Mouse (Mus musculus): ENCODE results near the gene Gm42906. TPM values are rescaled to one million over a fixed set of nuclear protein-coding genes. Genes with fewer than 3 reads are reported as not detected.

The Gm42906 gene
- polyA plus RNA-seq, 1 experiment from 2014 or later = not detected

DNA sequence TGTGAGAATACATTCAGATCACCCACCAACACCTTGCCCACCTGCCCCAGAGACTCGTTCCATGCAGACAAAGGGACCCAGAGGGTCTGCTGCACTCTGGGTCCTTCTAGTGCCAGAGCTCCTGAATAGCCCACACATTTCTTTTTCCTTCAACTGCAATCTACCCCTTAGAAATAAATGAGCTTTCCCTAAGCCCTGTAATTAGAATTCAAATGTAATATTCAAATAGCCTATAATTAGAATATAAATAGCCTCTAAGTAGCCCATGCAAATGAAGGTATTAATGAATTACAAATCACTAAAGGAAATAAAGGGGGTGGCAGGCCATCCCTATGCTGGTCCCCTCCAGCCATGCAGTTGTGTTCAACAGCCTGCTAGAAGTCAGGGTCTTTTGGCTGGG, 18.7 kb downstream of the Gm42906 start:
- no peak overlapping the region for H3K4me3 ChIP-seq (replicated peaks)
- 14% methylated on average over 1 of the region's 1 CpGs for WGBS
- H3K27ac ChIP-seq = peak overlapping the region; percentile 32; the same call in 1 of the 2 replicates
- no peaks in the 10 kb centered on the region for H3K27me3 ChIP-seq (replicated peaks)
- no peak overlapping the region for H3K4me2 ChIP-seq (replicated peaks)
- H3K9me3 ChIP-seq = no peaks in the 10 kb centered on the region
- ATAC-seq = no peak
- H3K4me1 ChIP-seq (replicated peaks) = peaks cover 6% of the 10 kb centered on the region; the same call in 1 of the 2 replicates
- H3K36me3 ChIP-seq = no peaks in the 10 kb centered on the region
- no peak overlapping the region for H3K9ac ChIP-seq

DNA sequence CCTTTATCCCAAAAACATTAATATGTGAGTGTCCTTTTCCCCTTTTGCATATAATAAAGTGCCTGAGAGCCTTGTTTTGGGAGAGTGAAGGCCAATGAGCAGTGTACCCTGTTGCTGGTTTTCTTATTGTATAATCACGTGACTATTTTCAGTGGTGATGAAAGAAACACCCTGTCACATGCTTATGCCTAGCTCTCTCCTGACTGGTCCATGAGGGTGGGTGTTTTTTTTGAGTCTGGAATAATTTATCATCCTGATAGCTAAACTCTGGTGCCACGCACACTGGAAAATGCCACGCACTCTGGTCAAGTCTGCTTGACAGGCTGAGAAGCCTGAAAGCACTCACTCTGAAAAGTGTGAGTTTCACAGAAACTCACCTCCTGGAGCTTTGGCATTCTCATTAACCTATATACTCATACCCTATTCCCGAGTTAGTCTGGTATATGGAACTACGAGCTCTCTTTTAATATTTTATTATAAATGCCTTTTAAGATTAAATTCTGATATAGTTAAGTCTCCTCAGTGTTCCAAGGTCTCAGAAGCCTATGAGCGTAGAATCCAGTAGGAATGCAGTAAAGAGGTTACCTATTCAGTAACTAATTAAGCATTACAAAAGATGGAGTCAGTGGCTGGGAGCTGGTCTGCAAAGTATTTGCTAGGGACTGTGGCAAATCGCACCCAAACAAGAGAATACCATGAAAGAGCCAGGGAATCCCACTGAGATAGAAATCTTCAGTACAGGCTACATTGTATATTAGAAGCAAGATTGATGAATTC, 19.7 kb downstream of the Gm42906 start:
- Histone ChIP-seq H3K36me3 (no peaks in the 10 kb centered on the region), H3K4me1 (replicated peaks) (peaks cover 6% of the 10 kb centered on the region; the same call in 1 of the 2 replicates), H3K9ac (no peak overlapping the region), H3K9me3 (no peaks in the 10 kb centered on the region), H3K4me2 (replicated peaks) (no peak overlapping the region), H3K27ac (no peak overlapping the region), H3K27me3 (replicated peaks) (no peaks in the 10 kb centered on the region), H3K4me3 (replicated peaks) (no peak overlapping the region)
- WGBS = 45% methylated on average over 7 of the region's 7 CpGs
- ATAC-seq = no peak

DNA sequence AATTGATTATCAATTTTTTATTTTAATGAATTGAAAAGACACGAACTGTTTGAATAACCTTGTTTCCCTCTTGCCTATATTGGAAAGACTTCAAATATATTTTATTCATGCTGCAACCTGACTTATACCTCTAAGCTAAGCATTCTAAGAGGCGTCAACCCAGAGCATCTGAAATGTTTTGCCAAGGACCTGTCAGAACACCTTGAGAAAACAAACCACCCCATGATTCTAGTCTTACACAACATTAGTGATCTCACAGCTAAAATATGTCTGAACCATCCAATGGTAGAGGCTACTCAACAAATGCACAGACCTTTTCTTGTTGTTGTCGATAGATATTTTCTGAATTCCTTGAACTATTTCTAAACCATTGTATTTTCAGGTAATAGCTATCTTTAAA, 20.5 kb downstream of the Gm42906 start:
- Histone ChIP-seq H3K9ac (no peak overlapping the region), H3K9me3 (no peaks in the 10 kb centered on the region), H3K36me3 (no peaks in the 10 kb centered on the region), H3K27ac (no peak overlapping the region), H3K4me1 (replicated peaks) (0 out of 2 replicates have a peak, but pooled peaks cover 1% of the 10 kb centered on the region), H3K27me3 (replicated peaks) (no peaks in the 10 kb centered on the region), H3K4me2 (replicated peaks) (no peak overlapping the region), H3K4me3 (replicated peaks) (no peak overlapping the region)
- no peak for ATAC-seq
- WGBS = 89% methylated on average over 3 of the region's 3 CpGs

DNA sequence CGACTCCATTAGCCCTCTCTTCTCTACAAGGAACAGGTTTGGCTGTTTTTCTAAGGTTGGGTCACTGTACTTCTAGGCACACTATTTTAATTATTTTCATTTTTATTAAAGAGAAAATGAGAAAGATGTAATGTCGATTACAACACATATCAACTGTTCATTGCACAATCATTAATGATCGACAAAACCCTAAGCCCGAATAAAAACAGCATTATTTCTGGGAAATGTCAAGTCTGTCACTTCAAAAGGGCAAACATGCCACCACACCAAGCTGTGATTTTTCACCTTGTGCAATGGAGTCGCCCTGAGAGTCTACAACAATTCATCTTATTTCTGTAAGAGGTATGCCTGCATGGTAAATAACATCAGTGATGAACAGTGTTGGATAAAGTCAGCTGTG, 21.7 kb downstream of the Gm42906 start:
- 70% methylated on average over 5 of the region's 5 CpGs for WGBS
- Histone ChIP-seq H3K27ac (no peak overlapping the region), H3K9me3 (no peaks in the 10 kb centered on the region), H3K4me1 (replicated peaks) (no peaks in the 10 kb centered on the region), H3K4me3 (replicated peaks) (no peak overlapping the region), H3K36me3 (no peaks in the 10 kb centered on the region), H3K9ac (no peak overlapping the region), H3K27me3 (replicated peaks) (no peaks in the 10 kb centered on the region), H3K4me2 (replicated peaks) (no peak overlapping the region)
- no peak for ATAC-seq

DNA sequence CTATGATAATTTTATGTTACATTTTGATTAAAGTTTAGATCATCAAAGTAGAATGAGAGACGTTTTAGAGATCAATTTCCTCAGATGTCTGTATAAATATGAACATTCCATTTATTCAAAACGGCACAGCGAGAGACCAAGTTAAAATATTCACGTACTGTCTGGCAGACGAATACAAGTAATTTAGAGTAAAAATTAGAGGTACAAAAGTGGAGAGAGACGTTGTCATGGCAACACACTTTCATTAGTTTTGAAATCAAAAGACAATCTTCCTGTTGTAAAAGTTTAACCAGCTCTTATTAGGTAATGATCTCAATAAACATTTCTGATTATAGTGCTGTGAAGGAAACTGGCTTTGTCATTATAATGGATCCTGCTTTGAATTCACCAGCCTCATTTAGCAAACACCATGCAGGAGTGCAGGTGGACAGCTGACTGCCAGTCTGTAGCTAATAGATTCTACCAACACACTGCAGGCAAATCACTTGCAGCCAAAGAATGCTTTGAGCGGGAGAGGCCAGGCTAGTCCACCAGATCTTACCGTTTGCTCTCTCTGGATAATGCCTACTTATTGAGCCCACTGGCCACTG, 22.6 kb downstream of the Gm42906 start:
- Histone ChIP-seq H3K36me3 (no peaks in the 10 kb centered on the region), H3K9me3 (no peaks in the 10 kb centered on the region), H3K9ac (no peak overlapping the region), H3K4me1 (replicated peaks) (no peaks in the 10 kb centered on the region), H3K27ac (no peak overlapping the region), H3K4me3 (replicated peaks) (no peak overlapping the region), H3K27me3 (replicated peaks) (no peaks in the 10 kb centered on the region), H3K4me2 (replicated peaks) (no peak overlapping the region)
- peak; percentile 34; the same call in 1 of the 2 replicates for ATAC-seq
- WGBS = 63% methylated on average over 8 of the region's 8 CpGs

DNA sequence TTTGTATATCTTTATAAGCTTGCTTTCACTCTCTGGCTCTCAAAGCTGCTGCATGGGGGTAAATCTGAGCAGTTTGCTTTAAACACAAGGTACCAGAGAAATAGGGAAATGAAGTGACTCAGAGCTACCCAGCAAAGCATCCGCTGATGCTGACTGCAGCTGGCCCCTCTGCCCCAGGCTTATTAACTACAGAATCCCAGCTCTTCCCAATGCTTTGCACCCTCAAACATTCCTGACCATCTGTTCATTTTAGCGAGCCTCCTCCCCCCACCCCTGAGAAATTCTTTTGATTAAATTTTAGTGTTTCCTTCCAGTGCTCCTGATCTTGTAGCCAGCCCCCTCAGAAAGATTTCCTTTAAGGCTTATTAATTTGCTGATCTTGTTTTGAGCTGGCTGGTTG, 24.4 kb downstream of the Gm42906 start:
- no peaks in the 10 kb centered on the region for H3K4me1 ChIP-seq (replicated peaks)
- 45% methylated on average over 2 of the region's 2 CpGs for WGBS
- no peak overlapping the region for H3K4me2 ChIP-seq (replicated peaks)
- ATAC-seq = no peak
- no peak overlapping the region for H3K4me3 ChIP-seq (replicated peaks)
- H3K27me3 ChIP-seq (replicated peaks) = no peaks in the 10 kb centered on the region
- H3K9ac ChIP-seq = no peak overlapping the region
- no peaks in the 10 kb centered on the region for H3K9me3 ChIP-seq
- no peak overlapping the region for H3K27ac ChIP-seq
- H3K36me3 ChIP-seq = no peaks in the 10 kb centered on the region

DNA sequence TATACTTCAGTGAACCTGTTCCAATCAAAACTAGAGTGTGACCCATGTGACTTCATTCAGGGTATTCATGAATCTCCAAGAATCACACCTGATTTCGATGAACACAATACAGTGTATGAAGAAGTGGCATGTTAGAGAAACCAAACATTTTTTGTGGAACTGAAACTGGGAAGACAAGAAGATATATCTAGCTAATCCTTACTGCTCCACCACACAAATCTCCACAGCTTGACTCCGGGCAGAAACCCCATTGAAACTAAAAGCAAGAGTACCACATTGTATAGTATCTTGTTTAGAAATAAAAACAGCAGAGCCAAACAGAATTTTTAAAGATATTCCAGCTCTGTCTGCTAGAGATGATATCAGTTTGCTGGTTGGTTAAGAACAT, 27.4 kb downstream of the Gm42906 start:
- Histone ChIP-seq H3K36me3 (no peaks in the 10 kb centered on the region), H3K4me3 (replicated peaks) (no peak overlapping the region), H3K4me1 (replicated peaks) (no peaks in the 10 kb centered on the region), H3K9me3 (no peaks in the 10 kb centered on the region), H3K4me2 (replicated peaks) (no peak overlapping the region), H3K9ac (no peak overlapping the region), H3K27ac (no peak overlapping the region), H3K27me3 (replicated peaks) (no peaks in the 10 kb centered on the region)
- WGBS = 93% methylated on average over 2 of the region's 2 CpGs
- ATAC-seq = no peak

DNA sequence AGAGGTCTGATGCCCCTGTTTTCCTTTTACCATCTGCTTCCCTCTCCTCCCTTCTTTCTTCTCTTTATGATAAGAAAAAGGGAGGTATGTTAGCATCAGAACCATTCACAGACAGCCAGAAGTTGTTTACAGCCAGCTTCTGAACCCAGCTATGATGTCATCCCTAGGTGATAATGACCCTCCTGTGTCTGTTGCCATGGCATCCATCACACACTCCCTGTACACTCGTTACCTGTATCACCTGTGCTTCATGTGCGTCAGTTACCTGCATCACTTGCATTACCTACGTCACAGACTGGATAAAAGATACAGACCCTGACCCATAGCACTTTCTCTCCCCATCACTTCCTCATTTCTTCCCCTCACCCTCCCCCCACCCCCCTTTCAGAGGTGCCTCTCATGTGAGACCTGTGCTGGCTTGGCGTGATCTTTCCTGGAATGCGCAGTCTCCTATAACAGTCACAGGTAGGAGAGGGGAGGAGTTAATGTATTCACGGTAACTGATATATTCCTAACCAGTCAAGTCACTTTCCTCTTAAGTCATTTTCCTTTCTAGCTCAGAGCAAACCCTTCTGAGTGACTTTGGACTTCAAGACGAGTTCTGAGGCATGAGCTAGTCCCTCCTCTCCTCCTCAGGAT, 27.9 kb downstream of the Gm42906 start:
- Histone ChIP-seq H3K9me3 (no peaks in the 10 kb centered on the region), H3K4me3 (replicated peaks) (no peak overlapping the region), H3K4me2 (replicated peaks) (no peak overlapping the region), H3K9ac (no peak overlapping the region), H3K27me3 (replicated peaks) (no peaks in the 10 kb centered on the region), H3K36me3 (no peaks in the 10 kb centered on the region), H3K4me1 (replicated peaks) (no peaks in the 10 kb centered on the region), H3K27ac (no peak overlapping the region)
- 69% methylated on average over 7 of the region's 7 CpGs for WGBS
- no peak for ATAC-seq

DNA sequence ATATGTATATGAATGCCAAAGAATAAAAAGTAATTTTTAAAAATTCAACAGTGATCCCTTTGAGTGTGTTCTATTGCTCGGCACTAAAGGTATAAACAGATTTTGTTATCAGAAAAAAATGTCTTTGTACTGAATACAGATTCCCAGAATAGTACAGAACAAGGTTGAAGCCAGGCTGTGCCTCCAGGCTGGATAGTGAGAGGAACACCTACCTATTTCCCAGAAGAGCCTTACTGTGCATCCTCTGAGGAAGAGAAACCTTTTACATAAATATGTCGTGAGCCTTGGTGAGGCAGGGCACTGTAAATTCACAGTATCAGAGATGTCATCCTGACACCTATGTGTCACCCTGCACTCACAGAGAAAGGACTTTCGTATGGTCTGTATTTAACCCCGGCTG, 31.8 kb downstream of the Gm42906 start:
- Histone ChIP-seq H3K9me3 (no peaks in the 10 kb centered on the region), H3K4me1 (replicated peaks) (no peaks in the 10 kb centered on the region), H3K36me3 (no peaks in the 10 kb centered on the region), H3K27me3 (replicated peaks) (no peaks in the 10 kb centered on the region), H3K4me3 (replicated peaks) (no peak overlapping the region), H3K9ac (no peak overlapping the region), H3K27ac (no peak overlapping the region), H3K4me2 (replicated peaks) (no peak overlapping the region)
- WGBS = 74% methylated on average over 4 of the region's 4 CpGs
- no peak for ATAC-seq

DNA sequence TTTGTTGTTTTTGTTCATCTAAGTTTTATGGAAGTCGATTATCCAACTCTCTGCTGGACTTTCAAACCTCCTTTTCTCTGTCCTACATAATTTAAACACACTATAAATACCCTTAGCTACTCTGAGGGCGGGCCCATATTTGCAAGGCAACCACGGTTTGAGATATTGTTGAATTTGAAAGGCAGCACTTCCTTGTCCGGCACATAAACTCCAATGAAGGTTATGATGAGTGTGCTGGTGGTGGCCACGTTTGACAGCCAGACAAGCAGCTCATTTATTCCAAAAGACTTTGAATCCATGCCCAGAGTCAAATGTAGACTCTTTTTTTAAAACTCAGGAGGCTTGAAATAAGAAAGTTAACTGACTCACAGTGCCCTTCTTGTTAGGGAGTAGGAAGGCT, 33.3 kb downstream of the Gm42906 start:
- no peaks in the 10 kb centered on the region for H3K27me3 ChIP-seq (replicated peaks)
- no peak overlapping the region for H3K9ac ChIP-seq
- H3K27ac ChIP-seq = no peak overlapping the region
- ATAC-seq = no peak
- WGBS = 45% methylated on average over 5 of the region's 5 CpGs
- no peaks in the 10 kb centered on the region for H3K4me1 ChIP-seq (replicated peaks)
- H3K4me2 ChIP-seq (replicated peaks) = no peak overlapping the region
- H3K4me3 ChIP-seq (replicated peaks) = no peak overlapping the region
- no peaks in the 10 kb centered on the region for H3K36me3 ChIP-seq
- no peaks in the 10 kb centered on the region for H3K9me3 ChIP-seq

DNA sequence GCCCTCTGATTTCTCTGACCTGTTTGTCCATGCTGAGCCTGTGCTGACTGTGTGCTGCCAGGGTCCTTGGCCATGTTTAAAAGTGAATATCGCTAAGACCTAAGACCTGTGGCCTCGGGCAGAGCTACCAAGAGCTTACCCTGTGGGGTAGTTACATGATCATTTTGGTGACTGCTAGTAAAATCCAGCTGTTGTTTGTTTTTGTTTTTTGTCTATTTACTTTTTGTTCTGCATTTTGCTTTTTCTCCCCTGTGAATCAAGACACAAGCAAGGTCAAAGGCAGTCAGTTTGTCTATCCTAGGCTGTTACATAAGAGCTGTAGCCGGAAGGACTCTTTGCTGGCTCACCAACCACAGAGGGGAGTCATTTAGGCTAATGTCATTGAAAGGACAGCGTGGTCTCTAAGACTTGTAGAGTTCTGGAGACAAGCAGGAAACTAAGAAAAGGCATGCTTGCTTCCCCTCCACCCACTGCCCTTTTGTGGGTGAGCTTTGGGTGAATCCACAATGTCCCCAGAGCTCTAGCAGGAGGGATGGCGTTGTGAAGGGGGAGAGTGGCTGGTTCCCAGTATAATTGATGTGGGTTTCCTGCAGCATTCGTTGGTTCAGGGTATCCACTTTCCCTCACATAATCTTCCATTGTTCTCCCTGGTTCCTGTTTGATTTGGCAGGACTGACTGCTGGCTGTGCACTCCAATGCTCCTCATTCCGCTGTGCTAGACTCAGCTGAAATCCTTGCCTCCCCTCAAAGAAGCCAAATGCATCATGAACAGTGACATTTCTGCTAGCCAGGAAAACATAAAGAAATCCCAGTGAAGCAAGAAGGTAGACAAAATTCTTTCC, 33.9 kb downstream of the Gm42906 start:
- Histone ChIP-seq H3K36me3 (no peaks in the 10 kb centered on the region), H3K4me2 (replicated peaks) (no peak overlapping the region), H3K27me3 (replicated peaks) (no peaks in the 10 kb centered on the region), H3K27ac (peak overlapping the region; percentile 13; the same call in 1 of the 2 replicates), H3K9ac (no peak overlapping the region), H3K4me1 (replicated peaks) (no peaks in the 10 kb centered on the region), H3K9me3 (no peaks in the 10 kb centered on the region), H3K4me3 (replicated peaks) (no peak overlapping the region)
- ATAC-seq = no peak
- WGBS = 68% methylated on average over 7 of the region's 7 CpGs

DNA sequence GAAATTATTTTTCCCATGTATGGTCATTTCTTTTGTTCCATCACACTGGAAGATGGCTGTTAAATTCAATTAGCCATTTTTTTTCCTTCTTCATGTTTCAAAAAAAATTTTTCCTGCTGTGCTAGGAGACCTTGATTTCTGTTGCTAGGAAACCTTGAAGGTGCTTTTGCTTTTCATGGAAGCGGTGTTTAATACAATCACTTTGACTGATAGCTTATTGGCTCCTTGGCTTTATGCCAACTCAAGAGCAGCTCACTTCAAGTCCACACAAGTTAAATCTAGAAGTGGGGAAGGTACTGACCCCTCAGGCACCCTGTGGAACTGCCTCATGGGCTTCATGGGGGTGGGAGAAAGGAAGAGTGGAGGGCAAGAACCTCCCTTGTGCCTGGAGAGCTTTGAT, 38.1 kb downstream of the Gm42906 start:
- Histone ChIP-seq H3K4me3 (replicated peaks) (no peak overlapping the region), H3K27ac (no peak overlapping the region), H3K9me3 (no peaks in the 10 kb centered on the region), H3K4me2 (replicated peaks) (no peak overlapping the region), H3K36me3 (no peaks in the 10 kb centered on the region), H3K9ac (no peak overlapping the region), H3K4me1 (replicated peaks) (no peaks in the 10 kb centered on the region), H3K27me3 (replicated peaks) (no peaks in the 10 kb centered on the region)
- no peak for ATAC-seq
- 44% methylated on average over 1 of the region's 1 CpGs for WGBS

All from intestine, embryonic 15.5 days (tissue).